Mouse (Mus musculus) heart, adult 2 months (tissue): ENCODE results near the gene Unc79. TPM values are rescaled to one million over a fixed set of nuclear protein-coding genes. Genes with fewer than 3 reads are reported as not detected.

Experiments used
- DNase-seq, 2 experiments: peaks; one replicate each; pipeline ENCODE4 v3.0.0; 2021
- H3K27ac ChIP-seq: fragments of 200-600 bp; 2 replicates; pipeline ENCODE4 v1.8.1; 2022
- H3K27me3 ChIP-seq: fragments of 200-500 bp; 2 replicates; pipeline ENCODE4 v1.6.1; 2012; ENCODE audit warnings: mild to moderate bottlenecking, low read length, inconsistent platforms, mixed read lengths; ENCODE audit not compliant: control insufficient read depth, insufficient read depth
- H3K36me3 ChIP-seq: fragments of 200-500 bp; 2 replicates; pipeline ENCODE4 v1.6.1; 2012; ENCODE audit warnings: low read length, inconsistent platforms; ENCODE audit not compliant: control insufficient read depth, insufficient read depth
- H3K4me1 ChIP-seq: fragments of 200-500 bp; 2 replicates; pipeline ENCODE4 v1.6.1; 2011; ENCODE audit warnings: low read length; ENCODE audit not compliant: control insufficient read depth, insufficient read depth
- H3K4me3 ChIP-seq: fragments of 200-600 bp; 2 replicates; pipeline ENCODE4 v1.8.1; 2022
- H3K79me2 ChIP-seq: fragments of 200-500 bp; replicated peaks from 2 replicates; pipeline ENCODE4 v1.6.1; 2012; ENCODE audit warnings: mild to moderate bottlenecking, inconsistent platforms, low read length, moderate library complexity, mixed read lengths; ENCODE audit not compliant: control insufficient read depth, insufficient read depth
- H3K9ac ChIP-seq: fragments of 200-500 bp; 2 replicates; pipeline ENCODE4 v1.6.1; 2012; ENCODE audit warnings: low read depth, mild to moderate bottlenecking, control low read depth, inconsistent platforms, low read length, mixed read lengths
- CTCF ChIP-seq: fragments of 200-600 bp; IDR thresholded peaks from 2 replicates; pipeline ENCODE4 v1.8.1; 2022; ENCODE audit warnings: antibody characterized with exemption, mild to moderate bottlenecking, moderate library complexity
- EP300 ChIP-seq: fragments of 200-500 bp; IDR thresholded peaks from 2 replicates; pipeline ENCODE4 v1.6.1; 2011; ENCODE audit warnings: low read depth, low read length, control low read depth; ENCODE audit not compliant: insufficient read depth
- POLR2A ChIP-seq: fragments of 200-500 bp; IDR thresholded peaks from 2 replicates; pipeline ENCODE4 v1.6.1; 2011; ENCODE audit warnings: mild to moderate bottlenecking, low read depth, low read length, control low read depth; ENCODE audit not compliant: insufficient read depth
- WGBS: fragments of 180-500 bp; shearing (Covaris S2); methylation state at CpG from one replicate; pipeline ENCODE4 v1.1.7; 2018; 5-methylcytosine and 5-hydroxymethylcytosine counted together
- intact Hi-C: fragments of 180-260 bp; cut with DNase I; formaldehyde crosslinking; loops from one replicate; pipeline ENCODE4 v1.15.1; 2025
- polyA plus RNA-seq: library from polyadenylated mRNA; depleted of rRNA; stranded (reverse); fragments of >200 nt; gene quantifications from 2 replicates; pipeline ENCODE4 v1.2.3, GENCODE M21; 2012
- total RNA-seq, 2 experiments: library from RNA; stranded (reverse); gene quantifications; 2 replicates each; pipeline ENCODE4 v1.2.3; 2021

The Unc79 gene
- total and polyA plus RNA-seq, 3 experiments: 0.05 to 0.20 (median 0.05) TPM

DNA sequence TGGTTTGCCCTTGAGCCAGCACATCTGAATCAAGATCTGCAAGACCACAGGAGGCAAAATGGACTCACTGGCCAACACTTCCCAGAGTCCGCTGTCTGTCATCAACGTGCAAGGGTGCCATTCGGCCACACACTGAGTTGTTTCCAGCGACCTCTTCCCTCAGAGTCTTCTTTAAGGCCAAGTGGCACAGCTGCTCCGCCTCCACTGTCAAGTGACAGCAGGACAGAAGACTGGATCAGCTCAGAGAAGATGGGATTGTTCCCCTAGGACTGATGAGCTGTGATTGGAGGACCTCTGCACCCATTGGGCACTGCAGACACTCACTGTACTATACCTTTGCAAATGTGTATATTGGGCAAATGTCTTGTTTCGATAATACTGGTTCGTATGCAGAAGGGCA, 238.4 kb downstream of the Unc79 start:
- Histone ChIP-seq H3K79me2 (no peaks in the 10 kb centered on the region), H3K27me3 (no peaks in the 10 kb centered on the region), H3K36me3 (no peaks in the 10 kb centered on the region), H3K4me3 (no peak overlapping the region), H3K4me1 (no peaks in the 10 kb centered on the region), H3K9ac (no peak overlapping the region), H3K27ac (no peak overlapping the region)
- intact Hi-C loops: no loop called here
- TF ChIP-seq CTCF (no peak), EP300 (no peak), POLR2A (no peak)
- WGBS: 85% methylated on average over 7 of the region's 7 CpGs
- no peak for DNase-seq

DNA sequence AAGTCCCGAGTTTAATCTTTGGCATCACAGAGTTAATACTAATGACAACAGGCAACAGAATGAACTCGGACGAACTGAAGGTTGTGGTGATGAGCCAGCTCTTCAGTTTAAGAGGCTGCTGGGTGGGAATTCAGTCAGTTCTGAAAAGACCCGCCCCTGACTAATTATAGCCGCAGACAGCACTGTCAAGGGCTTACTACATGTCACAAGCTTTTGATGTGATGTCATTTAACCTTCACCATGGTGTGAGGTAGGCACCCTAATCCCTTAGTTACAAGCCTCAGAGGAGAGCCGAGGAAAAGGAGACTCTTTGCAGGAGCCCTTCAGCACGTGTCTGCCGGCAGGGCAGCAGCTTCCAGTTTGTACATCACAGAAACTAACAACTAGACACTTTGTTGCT, 239.6 kb downstream of the Unc79 start:
- Histone ChIP-seq H3K4me3 (no peak overlapping the region), H3K79me2 (no peaks in the 10 kb centered on the region), H3K4me1 (no peaks in the 10 kb centered on the region), H3K36me3 (no peaks in the 10 kb centered on the region), H3K27me3 (no peaks in the 10 kb centered on the region), H3K27ac (no peak overlapping the region), H3K9ac (no peak overlapping the region)
- intact Hi-C loops: no loop called here
- TF ChIP-seq CTCF: no peak
- TF ChIP-seq EP300: no peak
- no peak for TF ChIP-seq POLR2A
- 47% methylated on average over 8 of the region's 8 CpGs for WGBS
- peak in 1 of 2 experiments; percentile 12 for DNase-seq

DNA sequence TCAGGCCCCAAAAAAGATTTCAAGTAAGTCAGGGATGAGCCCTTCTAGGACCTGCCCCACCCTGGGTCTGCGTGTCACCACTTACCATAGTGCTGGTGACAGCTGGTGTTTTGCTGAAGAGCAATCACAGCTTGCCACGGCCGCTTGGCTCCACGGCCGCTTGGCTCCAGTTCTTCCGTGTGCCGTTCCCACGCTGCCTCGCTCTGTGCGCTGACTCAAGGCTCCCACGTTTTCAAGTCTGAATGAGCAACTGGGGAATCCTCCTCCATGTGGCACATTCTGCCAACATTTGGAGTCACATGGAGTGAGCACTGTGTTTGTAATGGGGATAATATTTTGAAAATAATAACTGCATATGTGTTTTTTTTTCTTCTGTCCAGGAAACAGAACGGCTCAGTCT, 241.1 kb downstream of the Unc79 start:
- intact Hi-C loops: no loop called here
- Histone ChIP-seq H3K36me3 (no peaks in the 10 kb centered on the region), H3K27ac (no peak overlapping the region), H3K79me2 (no peaks in the 10 kb centered on the region), H3K4me1 (no peaks in the 10 kb centered on the region), H3K4me3 (no peak overlapping the region), H3K27me3 (no peaks in the 10 kb centered on the region), H3K9ac (no peak overlapping the region)
- DNase-seq: no peak
- WGBS: 65% methylated on average over 12 of the region's 12 CpGs
- TF ChIP-seq POLR2A (no peak), CTCF (no peak), EP300 (no peak)

- DNase-seq: no peak
- 45% methylated on average over 5 of the region's 5 CpGs for WGBS
- intact Hi-C loops: no loop called here
Observed at GRCm38 (mm10) chr12:103192996-103193395, 244.3 kb downstream of the Unc79 start.

DNA sequence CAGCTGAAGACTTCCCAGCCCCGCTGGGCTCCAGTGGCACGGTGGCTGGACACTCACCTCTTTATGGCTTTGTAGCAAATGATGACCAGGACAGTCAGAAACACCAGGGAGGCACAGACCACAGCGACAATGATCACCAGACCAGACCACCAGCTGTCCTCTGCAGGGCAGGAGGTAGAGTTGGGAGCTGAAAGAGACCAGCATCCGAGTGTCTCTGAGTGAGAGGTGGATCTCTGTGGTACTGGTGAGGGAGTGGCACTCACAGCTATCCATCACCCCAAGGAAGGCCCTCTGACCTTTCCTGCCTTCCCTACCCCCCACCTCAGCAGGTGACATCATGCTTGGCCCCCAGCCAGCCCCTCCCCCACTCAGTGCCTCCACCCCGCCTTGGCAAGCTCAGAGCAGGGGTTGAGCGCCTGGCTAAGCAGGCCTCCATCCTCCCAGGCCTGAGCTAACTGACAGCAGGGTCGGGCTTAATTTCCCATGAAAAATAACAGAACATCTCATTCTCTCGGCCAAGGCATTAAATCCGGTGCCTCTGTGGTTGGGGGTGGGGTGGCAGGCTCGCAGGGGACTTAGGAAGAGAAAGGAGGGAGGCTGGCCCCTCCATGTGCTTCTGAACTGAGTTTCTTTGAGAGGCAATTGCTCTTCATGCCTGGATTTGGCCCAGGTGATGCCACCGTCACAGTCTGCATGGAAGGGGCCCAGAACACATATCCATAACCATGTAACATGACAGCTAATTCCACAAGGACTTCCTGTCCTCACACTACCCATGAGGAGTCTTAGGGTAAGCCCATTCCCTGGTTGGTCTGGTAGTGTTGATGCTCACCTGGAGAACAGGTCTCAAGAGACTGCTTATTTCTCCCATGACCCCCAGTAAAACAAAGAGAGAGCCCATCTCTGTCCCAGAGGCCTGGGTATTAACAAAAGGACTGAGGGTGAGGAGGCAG, 254.2 kb downstream of the Unc79 start:
- WGBS: 36% methylated on average over 11 of the region's 11 CpGs
- H3K9ac ChIP-seq: no peak overlapping the region
- DNase-seq: no peak

More at GRCm38 (mm10) chr12:103192996-103193395, 244.3 kb downstream of the Unc79 start:
- Histone ChIP-seq H3K27ac (no peak overlapping the region), H3K79me2 (no peaks in the 10 kb centered on the region), H3K36me3 (no peaks in the 10 kb centered on the region), H3K4me3 (no peak overlapping the region), H3K27me3 (no peaks in the 10 kb centered on the region), H3K4me1 (no peaks in the 10 kb centered on the region), H3K9ac (no peak overlapping the region)
- TF ChIP-seq POLR2A (no peak), CTCF (no peak), EP300 (no peak)

DNA sequence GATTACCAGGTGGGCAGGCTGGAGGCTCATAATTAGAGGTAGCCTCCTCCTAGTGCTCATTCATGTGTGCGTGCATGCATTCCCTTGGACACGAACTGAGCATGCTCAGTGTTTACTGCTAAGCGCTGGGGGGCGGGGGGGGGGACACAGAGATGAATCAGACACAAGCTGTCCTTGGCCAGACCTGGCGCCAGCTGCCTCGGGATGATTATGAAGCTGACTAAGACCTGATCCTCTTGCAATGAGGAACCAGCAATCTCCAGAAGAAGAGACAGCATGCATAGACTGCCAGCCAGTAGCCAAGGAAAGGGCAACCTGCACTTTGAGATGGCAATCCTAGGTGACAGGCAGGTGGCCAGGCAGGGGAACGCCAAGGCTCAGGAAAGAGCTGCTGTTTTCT, 256.9 kb downstream of the Unc79 start:
- no peaks in the 10 kb centered on the region for H3K27me3 ChIP-seq
- H3K4me3 ChIP-seq: no peak overlapping the region
- DNase-seq: no peak
- no peaks in the 10 kb centered on the region for H3K79me2 ChIP-seq
- no peaks in the 10 kb centered on the region for H3K4me1 ChIP-seq
- 61% methylated on average over 7 of the region's 7 CpGs for WGBS
- intact Hi-C loops: no loop called here
- H3K27ac ChIP-seq: no peak overlapping the region
- no peaks in the 10 kb centered on the region for H3K36me3 ChIP-seq
- H3K9ac ChIP-seq: no peak overlapping the region
- TF ChIP-seq CTCF (no peak), POLR2A (no peak), EP300 (no peak)

More for the DNA sequence above, 254.2 kb downstream of the Unc79 start:
- Histone ChIP-seq H3K4me1 (no peaks in the 10 kb centered on the region), H3K79me2 (no peaks in the 10 kb centered on the region), H3K27ac (no peak overlapping the region), H3K36me3 (no peaks in the 10 kb centered on the region), H3K27me3 (no peaks in the 10 kb centered on the region), H3K4me3 (no peak overlapping the region)
- no peak for TF ChIP-seq CTCF
- TF ChIP-seq EP300: no peak
- TF ChIP-seq POLR2A: no peak
- intact Hi-C loops: no loop called here
